Mouse (Mus musculus): ENCODE data around the gene Cdca5.

DNA sequence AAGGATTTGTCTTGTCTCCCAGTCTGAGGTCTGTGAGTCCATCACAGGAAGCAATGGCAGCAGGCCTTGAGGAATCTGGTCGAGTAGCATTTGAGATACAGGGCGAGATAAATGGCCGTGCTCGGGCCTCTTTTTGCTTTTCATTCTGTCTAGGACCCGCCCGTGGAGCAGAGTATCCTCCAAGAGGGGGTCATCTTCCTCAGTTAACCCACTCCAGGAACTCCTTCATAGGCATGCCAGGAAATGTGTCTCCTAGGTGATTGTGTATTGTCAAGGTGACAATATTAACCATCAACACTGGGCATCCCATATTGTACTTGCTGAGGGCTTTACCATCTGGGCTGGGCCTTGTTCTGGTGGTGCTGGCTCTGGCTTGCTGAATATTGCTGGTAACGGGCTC, 9.3 kb downstream of the Cdca5 start, which contains the start of gene AC131692.1:
- TF ChIP-seq CTCF (IDR thresholded peaks at IDR 0.05; ENCODE audit: insufficient read depth, low read depth, low read length) = no peak
- TF ChIP-seq POLR2A (IDR thresholded peaks at IDR 0.05; ENCODE audit: insufficient read depth, low read depth, low read length) = no peak
